Mouse (Mus musculus) liver, embryonic 14.5 days (tissue): ENCODE results near the gene Smcp.

Experiments
- CTCF ChIP-seq: IDR thresholded peaks from 2 replicates; pipeline ENCODE4 v1.5.1; 2016; ENCODE audit warnings: antibody characterized with exemption, low read depth, control low read depth
- EP300 ChIP-seq: IDR thresholded peaks from 2 replicates; pipeline ENCODE4 v1.6.1; 2016; ENCODE audit warnings: antibody characterized with exemption, low read depth

DNA sequence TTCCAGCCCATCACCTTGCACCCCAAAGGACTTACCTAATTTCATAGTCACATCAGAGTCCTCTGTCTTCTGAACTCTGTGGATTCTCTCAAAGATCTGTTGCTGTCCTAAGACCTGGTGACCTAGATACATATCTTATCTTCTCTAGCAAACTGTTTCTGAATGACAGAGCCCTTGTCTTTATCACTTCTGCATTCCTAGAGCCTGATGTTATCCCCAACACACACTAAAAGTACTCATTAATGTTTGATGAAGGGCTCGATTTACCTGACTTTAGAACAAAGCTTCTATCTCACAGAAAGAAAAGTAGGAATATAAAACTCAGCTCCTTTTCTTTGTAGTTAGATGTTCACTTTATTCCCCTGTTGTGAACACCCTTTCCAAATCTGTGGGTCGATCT, 32.8 kb upstream of the Smcp start, which contains the start of gene Lce6a:
- no peak for TF ChIP-seq CTCF
- no peak for TF ChIP-seq EP300
